Mouse (Mus musculus) intestine, postnatal 0 days (tissue): ENCODE data around the gene Plcxd2. TPM values are rescaled to one million over a fixed set of nuclear protein-coding genes. Genes with fewer than 3 reads are reported as not detected.

ENCODE experiments used
- ATAC-seq: fragments of 200-750 bp; cut with Nextera tagmentation; 2 replicates; pipeline ENCODE4 v1.8.0; 2017; ENCODE audit warnings: mild to moderate bottlenecking, moderate TSS enrichment, moderate library complexity
- H3K27ac ChIP-seq: fragments of 300-500 bp; sonication (generic); 2 replicates; pipeline ENCODE4 v1.5.1; 2014; ENCODE audit warnings: mild to moderate bottlenecking, low read depth, low read length, moderate library complexity
- H3K27me3 ChIP-seq: fragments of 300-500 bp; sonication (generic); replicated peaks from 2 replicates; pipeline ENCODE4 v1.6.1; 2014; ENCODE audit warnings: low read length, mixed read lengths; ENCODE audit not compliant: control insufficient read depth, insufficient read depth
- H3K36me3 ChIP-seq: fragments of 300-500 bp; sonication (generic); 2 replicates; pipeline ENCODE4 v1.6.1; 2014; ENCODE audit warnings: mild to moderate bottlenecking, moderate library complexity; ENCODE audit not compliant: control insufficient read depth, insufficient read depth
- H3K4me1 ChIP-seq: fragments of 300-500 bp; sonication (generic); replicated peaks from 2 replicates; pipeline ENCODE4 v1.6.1; 2014; ENCODE audit warnings: antibody characterized with exemption, low read length, mixed read lengths; ENCODE audit not compliant: control insufficient read depth, insufficient read depth
- H3K4me2 ChIP-seq: fragments of 300-500 bp; sonication (generic); replicated peaks from 2 replicates; pipeline ENCODE4 v1.6.1; 2014; ENCODE audit warnings: low read depth, mild to moderate bottlenecking, moderate library complexity
- H3K4me3 ChIP-seq: fragments of 300-500 bp; sonication (generic); 2 replicates; pipeline ENCODE4 v1.5.1; 2014; ENCODE audit warnings: low read depth, low read length
- H3K9ac ChIP-seq: fragments of 300-500 bp; sonication (generic); 2 replicates; pipeline ENCODE4 v1.6.1; 2014; ENCODE audit warnings: mild to moderate bottlenecking, low read depth, low read length
- H3K9me3 ChIP-seq: fragments of 300-500 bp; sonication (generic); 2 replicates; pipeline ENCODE4 v1.6.1; 2016; ENCODE audit warnings: mixed run types; ENCODE audit not compliant: control insufficient read depth
- CTCF ChIP-seq: sonication (generic); IDR thresholded peaks from 2 replicates; pipeline ENCODE4 v1.5.1; 2016; ENCODE audit warnings: low read depth, mild to moderate bottlenecking, control low read depth, antibody characterized with exemption, moderate library complexity
- WGBS: fragments of 180-500 bp; shearing (Covaris S2); extraction: QIAGEN DNeasy Blood & Tissue Kit; methylation state at CpG from one replicate; pipeline ENCODE4 v1.1.7; 2014; 5-methylcytosine and 5-hydroxymethylcytosine counted together
- polyA plus RNA-seq: library from polyadenylated mRNA; unstranded; fragments of >200 nt; fragmentation: Nextera tagmentation; extraction: Ambion mirVana; gene quantifications from 2 replicates; pipeline ENCODE4 v1.2.1, GENCODE M21; 2015

The Plcxd2 gene
- polyA plus RNA-seq, 1 experiment from 2014 or later, result 2.3 TPM

DNA sequence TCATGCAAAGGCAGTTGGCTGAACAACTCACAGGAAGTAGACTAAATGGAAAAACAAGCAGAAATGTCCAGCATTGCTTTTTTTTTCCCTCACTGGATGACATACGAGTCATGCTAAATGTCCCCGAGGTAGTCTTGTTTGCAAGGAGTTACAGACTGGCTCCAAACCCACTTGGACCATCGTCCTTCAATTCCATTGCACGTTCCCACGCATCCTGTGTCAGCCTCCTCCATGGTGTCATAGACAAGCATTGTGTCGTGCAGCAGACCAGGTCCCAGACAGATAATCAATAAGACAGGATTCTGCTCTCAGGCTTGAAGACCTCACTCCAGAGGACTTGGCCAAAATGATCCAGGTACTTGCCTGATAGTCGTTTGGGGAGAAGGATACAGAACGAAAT is 46.2 kb downstream of the Plcxd2 start:
- Histone ChIP-seq H3K4me2 (no peak overlapping the region), H3K9me3 (no peaks in the 10 kb centered on the region), H3K27me3 (no peaks in the 10 kb centered on the region), H3K9ac (no peak overlapping the region), H3K4me3 (no peak overlapping the region), H3K27ac (no peak overlapping the region), H3K36me3 (no peaks in the 10 kb centered on the region), H3K4me1 (no peaks in the 10 kb centered on the region)
- TF ChIP-seq CTCF, result no peak
- no peak for ATAC-seq
- WGBS, result 81% methylated on average over 8 of the region's 8 CpGs

DNA sequence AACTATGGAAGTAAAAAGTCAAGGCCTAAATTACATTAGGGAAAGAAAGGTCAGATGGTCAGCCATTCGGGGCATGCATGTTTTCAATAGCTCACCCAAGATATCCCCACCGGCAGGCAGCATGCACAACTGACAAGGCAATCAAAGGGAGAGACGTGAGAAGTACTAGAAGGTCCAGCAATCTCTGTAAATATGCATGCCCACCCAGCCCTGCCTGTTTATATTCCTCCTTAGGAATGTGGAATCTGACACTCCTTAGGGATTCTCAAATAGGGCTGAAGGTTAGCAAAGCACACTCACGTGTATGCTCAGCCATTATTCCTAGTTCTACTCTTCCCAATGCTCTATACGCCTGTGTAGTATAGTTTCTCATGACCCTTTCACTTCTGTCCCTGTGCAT is 46.9 kb downstream of the Plcxd2 start:
- H3K9ac ChIP-seq, result no peak overlapping the region
- H3K4me2 ChIP-seq, result no peak overlapping the region
- H3K4me1 ChIP-seq, result no peaks in the 10 kb centered on the region
- H3K27me3 ChIP-seq, result no peaks in the 10 kb centered on the region
- no peak for ATAC-seq
- H3K36me3 ChIP-seq, result no peaks in the 10 kb centered on the region
- H3K27ac ChIP-seq, result no peak overlapping the region
- 38% methylated on average over 5 of the region's 5 CpGs for WGBS
- TF ChIP-seq CTCF, result no peak
- H3K9me3 ChIP-seq, result no peaks in the 10 kb centered on the region
- no peak overlapping the region for H3K4me3 ChIP-seq

DNA sequence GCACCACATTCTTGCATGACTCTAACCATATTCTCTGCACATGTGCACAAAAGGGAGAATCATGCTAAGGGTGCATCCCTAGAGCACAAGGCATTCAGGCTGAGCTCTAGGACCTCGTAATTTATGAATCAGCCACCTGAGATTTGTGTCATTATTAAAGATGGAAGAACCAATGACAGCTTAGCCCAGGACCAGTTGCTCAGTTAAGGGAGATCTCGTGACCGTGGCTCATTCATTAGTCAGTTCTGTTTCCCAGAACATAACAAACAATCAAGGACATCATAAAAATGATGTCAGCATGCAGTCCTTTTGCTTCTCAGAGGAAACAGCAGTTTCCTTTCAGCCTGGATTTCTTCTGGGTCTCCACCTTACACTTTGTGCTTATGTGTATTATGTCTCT is 49.0 kb downstream of the Plcxd2 start:
- Histone ChIP-seq H3K4me1 (no peaks in the 10 kb centered on the region), H3K27ac (no peak overlapping the region), H3K36me3 (no peaks in the 10 kb centered on the region), H3K4me2 (no peak overlapping the region), H3K27me3 (no peaks in the 10 kb centered on the region), H3K4me3 (no peak overlapping the region), H3K9ac (no peak overlapping the region), H3K9me3 (no peaks in the 10 kb centered on the region)
- ATAC-seq, result peak; percentile 66
- no peak for TF ChIP-seq CTCF
- WGBS, result 66% methylated on average over 3 of the region's 3 CpGs

DNA sequence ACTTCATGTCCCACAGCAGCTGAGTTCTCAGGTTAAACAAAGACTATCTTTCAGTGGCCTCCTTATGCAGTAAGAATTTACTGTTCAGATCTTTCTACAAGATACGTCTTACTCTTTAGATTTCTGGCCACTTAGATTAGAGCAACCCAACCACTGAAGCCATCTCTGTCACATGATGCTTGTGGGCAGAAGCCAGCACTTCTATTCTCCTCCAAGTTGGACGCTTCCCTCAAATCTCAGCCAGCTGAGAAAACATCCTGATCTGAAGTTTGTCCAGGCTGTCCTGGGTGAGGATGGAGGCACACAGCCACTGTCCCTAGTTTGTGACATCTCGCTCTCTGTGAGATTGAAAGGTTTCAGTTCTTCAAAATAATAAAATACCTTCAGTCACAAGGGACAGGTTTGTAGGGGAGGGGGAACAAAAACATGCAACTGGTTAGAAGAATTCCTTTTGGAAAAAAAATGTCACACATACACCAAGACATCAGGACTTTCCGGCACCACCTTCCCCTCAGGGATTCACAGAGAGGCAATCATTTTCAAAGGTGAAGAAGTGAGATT is 53.5 kb downstream of the Plcxd2 start:
- H3K4me2 ChIP-seq, result no peak overlapping the region
- no peak overlapping the region for H3K4me3 ChIP-seq
- TF ChIP-seq CTCF, result no peak
- H3K27me3 ChIP-seq, result no peaks in the 10 kb centered on the region
- no peaks in the 10 kb centered on the region for H3K4me1 ChIP-seq
- no peak overlapping the region for H3K27ac ChIP-seq
- H3K9me3 ChIP-seq, result no peaks in the 10 kb centered on the region
- no peaks in the 10 kb centered on the region for H3K36me3 ChIP-seq
- ATAC-seq, result no peak
- no peak overlapping the region for H3K9ac ChIP-seq
- 84% methylated on average over 4 of the region's 4 CpGs for WGBS

- H3K4me3 ChIP-seq, result no peak within 1 kb of the TSS
These were observed 56.6 kb downstream of the Plcxd2 start, which contains the start of gene Phldb2 for GRCm38 (mm10) chr16:45953394-45953793. Gene Phldb2 (minus strand): TSS chr16:45953598.

GRCm38 (mm10) chr16:45952501-45952900 is 57.5 kb downstream of the Plcxd2 start:
- H3K4me3 ChIP-seq, result no peak overlapping the region
- peak overlapping the region; percentile 43 for H3K4me2 ChIP-seq
- no peak overlapping the region for H3K27ac ChIP-seq
- H3K9me3 ChIP-seq, result no peaks in the 10 kb centered on the region
- H3K36me3 ChIP-seq, result no peaks in the 10 kb centered on the region
- no peak overlapping the region for H3K9ac ChIP-seq
- peak; percentile 73 for ATAC-seq
- no peaks in the 10 kb centered on the region for H3K4me1 ChIP-seq
- no peaks in the 10 kb centered on the region for H3K27me3 ChIP-seq
- 21% methylated on average over 5 of the region's 5 CpGs for WGBS
- no peak for TF ChIP-seq CTCF

More at GRCm38 (mm10) chr16:45953394-45953793, 56.6 kb downstream of the Plcxd2 start, which contains the start of gene Phldb2:
- no peaks in the 10 kb centered on the region for H3K27me3 ChIP-seq
- H3K9ac ChIP-seq, result no peak within 1 kb of the TSS
- H3K36me3 ChIP-seq, result no peaks in the 10 kb centered on the region
- TF ChIP-seq CTCF, result no peak
- H3K9me3 ChIP-seq, result no peaks in the 10 kb centered on the region
- no peaks in the 10 kb centered on the region for H3K4me1 ChIP-seq
- H3K27ac ChIP-seq, result no peak within 1 kb of the TSS
- 39% methylated on average over 4 of the region's 4 CpGs for WGBS
- H3K4me2 ChIP-seq, result peak within 1 kb of the TSS; percentile 43
- no peak for ATAC-seq
